Mouse (Mus musculus): ENCODE data around the gene Trafd1. TPM values are rescaled to one million over a fixed set of nuclear protein-coding genes. Genes with fewer than 3 reads are reported as not detected.
"Not testable (repeated sequence)": the region's sequence is repeated elsewhere in the genome, so short reads cannot be mapped to it uniquely, and the experiment has no call there.

The Trafd1 gene
- polyA plus RNA-seq, 1 experiment from 2014 or later = 85.9 TPM

DNA sequence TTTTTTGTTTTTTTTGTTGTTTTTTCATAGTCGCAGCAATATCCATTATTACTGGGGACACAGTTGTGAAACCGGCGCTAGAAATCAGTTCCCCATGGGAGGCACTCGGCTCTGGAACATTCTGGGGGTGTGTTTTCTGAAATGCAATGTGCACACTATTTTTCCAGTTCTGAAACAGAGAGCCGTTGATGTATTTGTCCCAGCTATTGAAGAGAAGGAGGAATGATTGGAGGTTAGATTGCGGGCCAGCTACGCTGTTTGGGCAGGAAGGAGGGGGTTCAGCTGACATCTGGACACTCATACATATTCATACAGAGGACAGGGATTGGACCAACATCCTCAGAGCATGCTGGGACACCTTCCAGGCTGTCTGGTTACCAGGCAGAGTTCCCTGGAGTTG is 3.7 kb upstream of the Trafd1 start:
- H3K4me1 ChIP-seq (replicated peaks; ENCODE audit: control insufficient read depth, insufficient read depth, low read length) = peaks cover 17% of the 10 kb centered on the region
- H3K4me2 ChIP-seq (ENCODE audit: low read depth, low read length) = no peak overlapping the region
- 56% methylated on average over 7 of the region's 7 CpGs for WGBS
- no peak for ATAC-seq (ENCODE audit: low read depth)
- H3K27ac ChIP-seq (ENCODE audit: low read length) = no peak overlapping the region
- H3K9me3 ChIP-seq (ENCODE audit: control insufficient read depth, low read length) = no peaks in the 10 kb centered on the region
- H3K9ac ChIP-seq (ENCODE audit: low read length) = no peak overlapping the region
- no peaks in the 10 kb centered on the region for H3K27me3 ChIP-seq (ENCODE audit: control insufficient read depth, insufficient read depth, low read depth, low read length)
- no peak overlapping the region for H3K4me3 ChIP-seq (ENCODE audit: low read length)
- H3K36me3 ChIP-seq (ENCODE audit: control insufficient read depth, insufficient read depth, low read length) = no peaks in the 10 kb centered on the region

DNA sequence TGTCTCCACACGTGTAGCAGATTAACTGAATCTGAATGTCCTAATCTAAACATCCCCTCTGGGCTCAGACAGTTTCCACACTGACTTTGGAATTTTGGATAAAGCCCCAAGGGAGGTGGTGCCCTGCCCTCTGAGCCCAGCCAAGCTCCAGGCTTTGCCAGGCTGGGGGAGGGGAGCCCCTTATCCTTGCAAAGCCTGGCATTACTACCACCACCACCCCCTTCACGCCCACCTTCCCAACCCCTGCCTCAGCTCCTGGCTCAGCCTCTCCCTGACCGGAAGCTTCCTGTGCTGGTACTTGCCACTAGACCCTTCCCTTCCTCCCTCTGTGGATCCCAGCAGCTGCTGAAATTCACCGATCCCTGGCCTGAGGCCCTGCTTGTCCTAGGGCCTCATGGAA is 1.7 kb upstream of the Trafd1 start:
- H3K4me2 ChIP-seq (ENCODE audit: low read depth, low read length) = peak overlapping the region; percentile 11; the same call in 1 of the 2 replicates
- ATAC-seq (ENCODE audit: low read depth) = no peak
- peak overlapping the region; percentile 70 for H3K27ac ChIP-seq (ENCODE audit: low read length)
- H3K9me3 ChIP-seq (ENCODE audit: control insufficient read depth, low read length) = no peaks in the 10 kb centered on the region
- peak overlapping the region; percentile 28; the same call in 1 of the 2 replicates for H3K9ac ChIP-seq (ENCODE audit: low read length)
- 37% methylated on average over 4 of the region's 4 CpGs for WGBS
- H3K4me1 ChIP-seq (replicated peaks; ENCODE audit: control insufficient read depth, insufficient read depth, low read length) = peaks cover 21% of the 10 kb centered on the region
- H3K36me3 ChIP-seq (ENCODE audit: control insufficient read depth, insufficient read depth, low read length) = no peaks in the 10 kb centered on the region; the same call in 1 of the 2 replicates
- no peaks in the 10 kb centered on the region for H3K27me3 ChIP-seq (ENCODE audit: control insufficient read depth, insufficient read depth, low read depth, low read length)
- no peak overlapping the region for H3K4me3 ChIP-seq (ENCODE audit: low read length)

DNA sequence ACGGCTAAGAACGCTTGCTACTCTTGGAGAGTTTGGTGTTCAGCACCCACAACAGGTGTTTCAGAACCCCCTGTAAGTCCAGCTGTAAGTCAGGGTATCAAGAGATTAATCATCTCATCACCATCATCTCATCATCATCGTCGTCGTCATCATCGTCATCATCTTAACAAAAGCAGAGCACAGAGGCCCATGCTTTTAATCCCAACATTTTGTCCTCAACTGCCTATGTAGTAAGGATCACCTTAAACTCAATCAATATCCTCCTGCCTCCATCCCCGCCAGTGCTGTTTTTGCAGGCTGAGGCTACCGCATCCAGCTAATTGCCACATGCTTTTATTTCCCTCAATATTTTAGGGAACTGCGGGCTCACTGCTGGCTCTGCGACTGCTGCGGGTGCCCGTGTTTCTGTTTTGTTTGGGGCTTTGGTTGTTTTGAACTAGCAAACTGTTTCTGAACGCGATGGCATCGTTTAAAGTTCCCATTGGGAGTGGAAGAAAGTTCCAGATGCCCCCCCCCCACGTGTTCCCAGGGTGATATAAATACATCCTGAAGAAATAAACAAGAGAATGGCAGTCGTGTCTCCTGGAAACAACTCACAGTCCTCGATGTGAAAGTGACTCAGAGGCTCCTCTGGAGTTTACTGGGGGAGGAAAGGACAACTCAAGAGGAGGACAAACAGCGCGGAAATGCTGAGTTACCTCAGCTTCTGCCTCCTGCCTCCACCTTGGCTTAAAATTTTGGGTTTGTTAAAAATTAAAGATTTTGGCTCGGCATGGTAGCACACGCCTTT is 883 bp upstream of the Trafd1 start:
- Histone ChIP-seq H3K4me2 (ENCODE audit: low read depth, low read length) (peak overlapping the region; percentile 74), H3K9ac (ENCODE audit: low read length) (peak overlapping the region; percentile 40; the same call in 1 of the 2 replicates), H3K4me3 (ENCODE audit: low read length) (peak overlapping the region; percentile 72), H3K36me3 (ENCODE audit: control insufficient read depth, insufficient read depth, low read length) (peaks cover 4% of the 10 kb centered on the region; the same call in 1 of the 2 replicates), H3K4me1 (replicated peaks; ENCODE audit: control insufficient read depth, insufficient read depth, low read length) (peaks cover 21% of the 10 kb centered on the region), H3K27ac (ENCODE audit: low read length) (peak overlapping the region; percentile 70; the same call in 1 of the 2 replicates), H3K27me3 (ENCODE audit: control insufficient read depth, insufficient read depth, low read depth, low read length) (no peaks in the 10 kb centered on the region), H3K9me3 (ENCODE audit: control insufficient read depth, low read length) (no peaks in the 10 kb centered on the region)
- no peak for ATAC-seq (ENCODE audit: low read depth)
- WGBS = 24% methylated on average over 22 of the region's 22 CpGs

DNA sequence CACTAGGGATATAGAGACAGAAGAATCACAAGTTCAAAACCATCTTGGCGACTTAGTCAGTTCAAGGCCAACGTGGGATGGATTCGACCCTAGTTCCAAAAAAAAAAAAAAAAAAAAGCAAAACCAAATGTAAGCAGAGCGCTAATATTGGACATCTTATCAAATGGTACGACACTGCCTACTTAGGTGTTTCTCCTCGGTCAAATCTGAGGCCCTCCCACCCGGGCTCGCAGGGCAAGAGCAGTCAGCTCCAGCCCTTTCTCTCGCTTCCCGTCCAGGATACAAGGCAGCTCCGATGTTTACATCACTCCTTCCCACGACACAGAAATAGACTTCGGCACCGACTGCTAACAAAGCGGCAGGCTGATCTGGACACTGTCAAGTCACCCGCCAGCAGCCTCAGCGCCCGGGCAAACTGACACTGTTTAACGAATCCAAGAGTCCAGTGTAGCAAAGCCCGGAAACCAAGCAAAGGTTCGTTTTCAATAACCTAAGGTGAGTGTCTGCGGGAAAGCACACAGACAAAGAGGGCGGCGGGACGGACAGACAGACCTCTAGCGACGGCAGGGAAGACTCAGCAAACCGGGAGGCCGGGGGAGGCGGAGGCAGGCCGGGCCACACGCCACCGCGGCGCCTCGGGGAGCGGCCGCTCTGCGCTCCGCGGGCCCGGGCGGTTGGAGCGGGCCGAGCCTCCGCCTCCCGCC is 523 bp downstream of the Trafd1 start:
- Histone ChIP-seq H3K4me3 (ENCODE audit: low read length) (peak overlapping the region; percentile 72), H3K4me2 (ENCODE audit: low read depth, low read length) (peak overlapping the region; percentile 74), H3K36me3 (ENCODE audit: control insufficient read depth, insufficient read depth, low read length) (peaks cover 16% of the 10 kb centered on the region), H3K27ac (ENCODE audit: low read length) (peak overlapping the region; percentile 90), H3K27me3 (ENCODE audit: control insufficient read depth, insufficient read depth, low read depth, low read length) (no peaks in the 10 kb centered on the region), H3K9ac (ENCODE audit: low read length) (peak overlapping the region; percentile 90), H3K9me3 (ENCODE audit: control insufficient read depth, low read length) (peaks cover 5% of the 10 kb centered on the region), H3K4me1 (replicated peaks; ENCODE audit: control insufficient read depth, insufficient read depth, low read length) (peaks cover 21% of the 10 kb centered on the region)
- WGBS = 2% methylated on average over 30 of the region's 47 CpGs
- ATAC-seq (ENCODE audit: low read depth) = peak; percentile 69

DNA sequence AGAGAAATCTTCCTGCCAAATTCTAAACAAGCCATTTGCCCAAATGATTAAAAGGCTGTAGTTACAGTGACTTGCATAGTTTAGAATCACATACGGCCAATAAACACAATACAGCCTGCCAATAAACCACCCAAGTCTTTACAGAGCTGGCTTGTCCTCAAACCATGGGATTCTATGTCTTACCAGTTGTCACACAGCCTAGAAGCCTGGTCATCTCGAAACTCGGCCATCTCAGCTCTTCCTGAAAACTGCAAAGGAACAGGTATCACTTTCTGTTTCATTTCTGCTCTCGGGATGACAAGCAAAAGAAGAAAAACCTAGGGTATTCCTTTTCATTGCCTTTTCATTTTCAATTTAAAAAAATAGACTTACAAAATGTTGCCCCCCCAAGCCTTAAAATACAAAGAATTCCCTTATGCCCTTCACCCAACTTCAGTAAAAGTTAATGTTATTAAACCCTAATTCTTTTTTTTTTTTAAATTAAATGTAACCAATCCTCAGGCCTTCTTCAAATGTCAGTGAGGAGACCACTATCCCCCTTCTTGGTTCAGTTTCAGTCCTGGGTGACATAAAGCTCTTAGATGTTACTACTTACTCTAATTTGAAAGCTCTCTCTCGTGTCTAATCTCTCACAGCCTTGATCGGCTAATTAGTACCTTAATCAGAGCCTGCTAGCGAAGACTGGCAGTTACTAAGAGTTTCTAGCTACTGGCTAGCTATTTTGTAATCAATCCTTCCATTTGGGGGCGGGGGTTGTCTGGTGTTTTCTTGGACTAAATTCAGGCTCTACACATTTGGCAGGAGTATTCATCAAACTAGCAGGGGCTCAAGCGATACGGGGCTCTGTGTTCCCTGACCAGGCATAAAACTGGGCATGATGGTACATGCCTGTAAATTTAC is 1.3 kb downstream of the Trafd1 start:
- Histone ChIP-seq H3K36me3 (ENCODE audit: control insufficient read depth, insufficient read depth, low read length) (peaks cover 16% of the 10 kb centered on the region), H3K4me3 (ENCODE audit: low read length) (peak overlapping the region; percentile 72), H3K27ac (ENCODE audit: low read length) (peak overlapping the region; percentile 90), H3K9me3 (ENCODE audit: control insufficient read depth, low read length) (peaks cover 5% of the 10 kb centered on the region), H3K4me1 (replicated peaks; ENCODE audit: control insufficient read depth, insufficient read depth, low read length) (peaks cover 21% of the 10 kb centered on the region), H3K9ac (ENCODE audit: low read length) (peak overlapping the region; percentile 90), H3K4me2 (ENCODE audit: low read depth, low read length) (peak overlapping the region; percentile 74), H3K27me3 (ENCODE audit: control insufficient read depth, insufficient read depth, low read depth, low read length) (no peaks in the 10 kb centered on the region)
- 44% methylated on average over 10 of the region's 10 CpGs for WGBS
- ATAC-seq (ENCODE audit: low read depth) = no peak

DNA sequence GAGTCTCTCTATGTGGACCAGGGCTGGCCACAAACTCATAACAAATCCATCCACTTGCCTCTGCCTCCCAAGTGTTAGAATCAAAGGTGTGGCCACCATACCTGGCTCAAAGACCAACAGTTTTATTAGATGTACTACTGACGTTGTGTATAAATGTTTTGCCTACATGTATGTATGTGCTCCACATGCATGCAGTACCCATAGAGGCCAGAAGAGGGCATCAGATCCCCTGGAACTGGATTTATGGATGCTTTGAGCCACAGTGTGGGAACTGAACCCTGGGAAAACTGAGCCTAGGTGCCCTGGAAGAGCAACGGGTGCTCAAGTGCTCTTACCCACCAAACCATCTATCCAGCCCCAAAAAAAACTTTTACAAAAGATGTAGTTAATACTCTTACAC is 4.7 kb downstream of the Trafd1 start:
- Histone ChIP-seq H3K36me3 (ENCODE audit: control insufficient read depth, insufficient read depth, low read length) (peaks cover 38% of the 10 kb centered on the region), H3K4me2 (ENCODE audit: low read depth, low read length) (no peak overlapping the region), H3K27me3 (ENCODE audit: control insufficient read depth, insufficient read depth, low read depth, low read length) (no peaks in the 10 kb centered on the region), H3K9me3 (ENCODE audit: control insufficient read depth, low read length) (peaks cover 5% of the 10 kb centered on the region), H3K4me3 (ENCODE audit: low read length) (no peak overlapping the region), H3K9ac (ENCODE audit: low read length) (no peak overlapping the region), H3K4me1 (replicated peaks; ENCODE audit: control insufficient read depth, insufficient read depth, low read length) (peaks cover 8% of the 10 kb centered on the region), H3K27ac (ENCODE audit: low read length) (no peak overlapping the region)
- ATAC-seq (ENCODE audit: low read depth) = no peak
- WGBS = 89% methylated on average over 2 of the region's 2 CpGs

DNA sequence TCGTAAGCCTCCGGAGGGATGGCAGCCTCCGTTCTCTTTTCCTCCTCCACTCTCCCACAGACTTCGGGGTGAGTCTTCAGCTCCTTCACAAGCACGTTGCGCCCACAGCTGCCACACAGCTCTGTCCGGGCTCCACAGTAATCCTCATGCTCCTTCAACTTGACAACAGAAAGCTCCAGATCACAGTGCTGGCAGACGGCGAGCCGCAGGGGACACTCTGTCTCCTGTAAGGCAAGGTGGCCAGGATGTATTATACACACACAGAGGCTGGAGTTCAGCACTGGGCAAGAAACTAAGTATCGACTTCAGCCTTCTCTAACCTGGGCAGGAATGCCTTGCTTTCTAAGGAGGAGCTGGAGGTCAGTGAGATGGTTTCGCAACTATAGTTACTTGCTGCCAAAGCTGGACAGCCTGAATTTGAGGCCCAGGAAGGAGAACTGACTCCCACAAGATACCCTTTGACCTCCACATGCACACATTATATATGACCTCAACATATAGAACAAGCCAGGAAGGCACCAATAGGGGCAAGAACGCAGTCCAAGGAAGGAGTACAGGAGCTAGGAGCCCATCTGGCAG is 6.7 kb downstream of the Trafd1 start:
- H3K36me3 ChIP-seq (ENCODE audit: control insufficient read depth, insufficient read depth, low read length) = peaks cover 51% of the 10 kb centered on the region
- peaks cover 2% of the 10 kb centered on the region; the same call in 1 of the 2 replicates for H3K4me1 ChIP-seq (replicated peaks; ENCODE audit: control insufficient read depth, insufficient read depth, low read length)
- WGBS = 83% methylated on average over 13 of the region's 13 CpGs
- H3K9me3 ChIP-seq (ENCODE audit: control insufficient read depth, low read length) = peaks cover 5% of the 10 kb centered on the region
- H3K4me2 ChIP-seq (ENCODE audit: low read depth, low read length) = no peak overlapping the region
- H3K27ac ChIP-seq (ENCODE audit: low read length) = no peak overlapping the region
- H3K27me3 ChIP-seq (ENCODE audit: control insufficient read depth, insufficient read depth, low read depth, low read length) = no peaks in the 10 kb centered on the region
- H3K4me3 ChIP-seq (ENCODE audit: low read length) = no peak overlapping the region
- ATAC-seq (ENCODE audit: low read depth) = no peak
- H3K9ac ChIP-seq (ENCODE audit: low read length) = no peak overlapping the region

DNA sequence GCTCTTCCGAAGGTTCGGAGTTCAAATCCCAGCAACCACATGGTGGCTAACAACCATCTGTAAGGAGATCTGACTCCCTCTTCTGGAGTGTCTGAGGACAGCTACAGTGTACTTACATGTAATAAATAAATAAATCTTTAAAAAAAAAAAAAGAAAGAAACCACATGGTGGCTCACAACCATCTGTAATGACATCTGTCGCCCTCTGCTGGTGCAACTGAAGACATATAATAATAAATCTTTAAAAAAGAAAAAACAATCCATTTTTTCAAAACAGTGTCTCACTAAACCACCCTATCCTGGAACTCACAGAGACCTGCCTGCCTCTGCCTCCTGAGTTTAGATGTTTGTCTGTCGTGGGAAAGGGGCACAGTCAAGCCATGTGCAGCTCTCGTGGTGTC is 8.5 kb downstream of the Trafd1 start:
- H3K4me2 ChIP-seq (ENCODE audit: low read depth, low read length); H3K27ac ChIP-seq (ENCODE audit: low read length); H3K27me3 ChIP-seq (ENCODE audit: control insufficient read depth, insufficient read depth, low read depth, low read length); H3K4me1 ChIP-seq (replicated peaks; ENCODE audit: control insufficient read depth, insufficient read depth, low read length); H3K4me3 ChIP-seq (ENCODE audit: low read length); H3K9ac ChIP-seq (ENCODE audit: low read length); ATAC-seq (ENCODE audit: low read depth); H3K9me3 ChIP-seq (ENCODE audit: control insufficient read depth, low read length): not testable (repeated sequence)
- peaks cover 68% of the 10 kb centered on the region for H3K36me3 ChIP-seq (ENCODE audit: control insufficient read depth, insufficient read depth, low read length)
- WGBS = 75% methylated on average over 5 of the region's 5 CpGs

Measured in lung, embryonic 16.5 days (tissue).